Comparison of ENCODE assay signal across 8 mouse cellular contexts in genomic region chr7:99382088-99383000, GRCm38 (mm10). TPM values are rescaled to one million over a fixed set of nuclear protein-coding genes. Genes with fewer than 3 reads are reported as not detected.
DNase-seq lines count a peak whose midpoint lies in the region; ATAC-seq lines count a peak whose summit lies in the region.

No protein-coding gene starts in this region.

- peaks cover 52% of the 10 kb centered on the region for H3K4me1 ChIP-seq in hindbrain, embryonic 15.5 days (replicated peaks)
- H3K4me1 ChIP-seq in lung, embryonic 15.5 days, result peaks cover 61% of the 10 kb centered on the region

- ATAC-seq in hindbrain, embryonic 15.5 days (ENCODE audit: low FRiP score, low read depth), result no peak
- ATAC-seq in lung, embryonic 15.5 days (ENCODE audit: borderline replicate concordance, extremely low read depth, low FRiP score, low TSS enrichment), result no peak

- WGBS in hindbrain, embryonic 15.5 days, result 5% methylated on average over 30 of the region's 30 CpGs
- WGBS in lung, embryonic 15.5 days, result 6% methylated on average over 30 of the region's 30 CpGs

- no peaks in the 10 kb centered on the region for H3K9me3 ChIP-seq in hindbrain, embryonic 15.5 days
- no peaks in the 10 kb centered on the region for H3K9me3 ChIP-seq in lung, embryonic 15.5 days

- intact Hi-C loops in left cerebral cortex, postnatal 14 days (cut with DNase I), result no loop called here

- peak; percentile 18 for DNase-seq in kidney, adult 9 months
- no peak for DNase-seq in kidney, adult 18-20 months
- DNase-seq in embryo, embryonic 9.5 days (ENCODE audit: extremely low spot score), result peak; percentile 60
- peak; percentile 36 for DNase-seq in thymus, postnatal 14 days
- no peak for DNase-seq in left cerebral cortex, adult 8-10 months (ENCODE audit: low spot score in 2 of 2)
- no peak for DNase-seq in left cerebral cortex, postnatal 14 days (ENCODE audit: low spot score in 2 of 2)

- H3K27ac ChIP-seq in hindbrain, embryonic 15.5 days (replicated peaks), result peak overlapping the region; percentile 96
- peak overlapping the region; percentile 86 for H3K27ac ChIP-seq in lung, embryonic 15.5 days

- peak overlapping the region; percentile 78 for H3K4me3 ChIP-seq in hindbrain, embryonic 15.5 days
- peak overlapping the region; percentile 61 for H3K4me3 ChIP-seq in lung, embryonic 15.5 days

- H3K4me2 ChIP-seq in hindbrain, embryonic 15.5 days, result peak overlapping the region; percentile 73
- H3K4me2 ChIP-seq in lung, embryonic 15.5 days, result peak overlapping the region; percentile 89

- peak overlapping the region; percentile 85 for H3K9ac ChIP-seq in hindbrain, embryonic 15.5 days
- H3K9ac ChIP-seq in lung, embryonic 15.5 days, result peak overlapping the region; percentile 71

- no peaks in the 10 kb centered on the region for H3K27me3 ChIP-seq in hindbrain, embryonic 15.5 days
- no peaks in the 10 kb centered on the region for H3K27me3 ChIP-seq in lung, embryonic 15.5 days

- H3K36me3 ChIP-seq in hindbrain, embryonic 15.5 days, result no peaks in the 10 kb centered on the region
- H3K36me3 ChIP-seq in lung, embryonic 15.5 days, result 0 out of 2 replicates have a peak, but pooled peaks cover 2% of the 10 kb centered on the region

RNA-seq across cellular contexts. Expression of gene Gdpd5, which starts 1.1 kb away (rescaled TPM):
- 43.8 and 49.3 TPM in 2 replicates for polyA plus RNA-seq in hindbrain, embryonic 15.5 days (2015; fragmentation: Nextera tagmentation; extraction: Ambion mirVana)
- 20.7 and 22.0 TPM in 2 replicates for polyA plus RNA-seq in lung, embryonic 15.5 days (2015; fragmentation: Nextera tagmentation; extraction: Ambion mirVana)
- total RNA-seq in left cerebral cortex, adult 8-10 months (2022), result 10 to 100 TPM; 38.3 to 48.7 (median 40.9) TPM
- total RNA-seq in left cerebral cortex, postnatal 14 days (2021), result 10 to 100 TPM; 40.7 to 47.5 TPM

RNA-seq across cellular contexts. Expression of gene Serpinh1, which starts 29.3 kb away (rescaled TPM):
- polyA plus RNA-seq in hindbrain, embryonic 15.5 days (2015; fragmentation: Nextera tagmentation; extraction: Ambion mirVana), result 286 and 303 TPM in 2 replicates
- polyA plus RNA-seq in lung, embryonic 15.5 days (2015; fragmentation: Nextera tagmentation; extraction: Ambion mirVana), result 1,817 and 1,834 TPM in 2 replicates
- 10 to 100 TPM; 14.7 to 18.3 (median 16.6) TPM for total RNA-seq in left cerebral cortex, adult 8-10 months (2022)
- 10 to 100 TPM; 49.7 to 52.2 TPM for total RNA-seq in left cerebral cortex, postnatal 14 days (2021)

Comparison
In these comparisons a context has a peak if more than half of its experiments do, and no peak if none do; other contexts are left out.
1. DNase-seq: peak in kidney, adult 9 months (single experiment), embryo, embryonic 9.5 days (single experiment) and thymus, postnatal 14 days (single experiment); none in kidney, adult 18-20 months (single experiment), left cerebral cortex, adult 8-10 months (0 of 2) and left cerebral cortex, postnatal 14 days (0 of 2).